Mouse (Mus musculus) megakaryocyte, embryonic 14.5 days (primary cell): ENCODE data around the gene Ints7.

Experiments used
- FLI1 ChIP-seq: IDR thresholded peaks from 2 replicates; pipeline ENCODE4 v1.6.1; 2012; ENCODE audit warnings: low read length, inconsistent platforms, mixed read lengths
- GATA1 ChIP-seq: IDR thresholded peaks from 3 replicates; pipeline ENCODE4 v1.6.1; 2012; ENCODE audit warnings: mixed read lengths, low read length, inconsistent platforms, borderline replicate concordance

DNA sequence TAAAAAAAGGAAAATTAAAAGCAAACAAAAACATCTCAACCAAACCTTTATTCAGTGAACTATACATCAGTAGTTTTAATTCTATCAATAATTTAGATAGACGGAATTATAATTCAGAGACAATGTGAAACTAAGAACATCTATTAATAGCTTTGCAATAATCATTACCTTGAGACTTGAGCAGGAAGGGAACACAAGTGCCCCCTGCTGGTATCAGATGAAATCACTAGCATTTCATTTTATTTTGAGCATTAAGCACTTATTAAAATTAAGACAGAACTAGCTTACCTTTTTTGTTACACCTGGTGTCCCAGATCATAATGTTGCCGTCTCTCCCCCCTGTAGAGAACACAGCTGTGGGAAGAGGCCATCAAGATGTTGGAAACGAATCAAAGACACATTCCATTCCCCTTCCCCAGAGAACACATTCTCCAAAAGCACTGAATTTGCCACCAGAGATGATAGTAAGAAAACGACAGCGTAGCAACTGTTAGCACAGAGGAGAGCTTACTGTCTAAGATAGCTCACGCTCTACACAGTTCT, 12.5 kb upstream of the Ints7 start:
- TF ChIP-seq FLI1: no peak
- TF ChIP-seq GATA1: no peak
